23 mouse cellular contexts compared by ENCODE assay signal in the genomic region with DNA sequence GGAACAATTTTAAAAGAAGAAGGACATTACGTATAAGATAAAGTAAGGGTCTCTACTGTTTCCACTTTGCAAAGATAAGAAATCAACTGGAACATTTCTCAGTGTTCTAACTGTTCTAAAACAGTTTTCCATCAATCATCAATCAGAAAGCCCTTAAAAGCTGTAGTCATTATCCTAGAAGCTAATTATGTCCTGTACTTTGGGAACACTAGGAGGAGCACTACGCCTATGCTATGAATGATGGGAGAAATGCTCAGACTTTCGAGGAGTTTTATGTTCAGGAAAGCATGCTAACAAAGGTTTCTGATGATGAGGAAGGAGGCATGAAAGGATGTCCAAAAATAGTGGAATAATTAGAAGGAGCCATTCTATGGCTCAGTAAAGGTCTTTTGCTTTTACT.
DNase-seq lines count a peak whose midpoint lies in the region; ATAC-seq and TF ChIP-seq lines count a peak whose summit lies in the region.
"Had no signal": no experiment of that assay in that cellular context is flagged by ENCODE, and none has a peak within 500 bp of the region (broad histone marks: within the 10 kb centered on the region; RNA-seq: fewer than 3 reads in every experiment).

No protein-coding gene starts in this region.

- ATAC-seq in heart, postnatal 0 days (ENCODE audit: insufficient read depth, low read depth): no peak
- ATAC-seq in stomach, postnatal 0 days (ENCODE audit: low FRiP score, low TSS enrichment): no peak
- ATAC-seq in neural tube, embryonic 15.5 days (ENCODE audit: low FRiP score): no peak
- ATAC-seq: activated CD4-positive, CD25-positive, alpha-beta regulatory T cell, adult 4 months; forebrain, embryonic 14.5 days; hindbrain, postnatal 0 days; inflammation-experienced regulatory T-cells, adult 6 months had no signal

- DNase-seq in heart, postnatal 0 days (ENCODE audit: low spot score): no peak
- no peak for DNase-seq in heart, adult 9 months (ENCODE audit: low spot score in 2 of 2)
- no peak for DNase-seq in left cerebral cortex, adult 2 months (ENCODE audit: extremely low spot score in 1 of 2, low spot score in 2 of 2)
- DNase-seq in left cerebral cortex, adult 18-20 months (ENCODE audit: low spot score in 2 of 2): no peak
- DNase-seq in stomach, postnatal 0 days (ENCODE audit: low spot score): no peak
- DNase-seq: adrenal gland, adult 8-10 months; adrenal gland, postnatal 25 days; cerebellum, adult 18-20 months; cerebellum, adult 9-10 months; cerebellum, postnatal 14 days; gastrocnemius, postnatal 25 days; heart, adult 18-20 months; heart, postnatal 14 days; heart, postnatal 4 days had no signal

- WGBS in heart, postnatal 0 days: 62% methylated on average over 3 of the region's 3 CpGs
- 68% methylated on average over 3 of the region's 3 CpGs for WGBS in stomach, postnatal 0 days
- WGBS in neural tube, embryonic 15.5 days: 75% methylated on average over 3 of the region's 3 CpGs

- H3K4me2 ChIP-seq in heart, postnatal 0 days (ENCODE audit: low read depth, low read length): no peak overlapping the region
- H3K4me2 ChIP-seq in stomach, postnatal 0 days (replicated peaks; ENCODE audit: low read depth): no peak overlapping the region
- no peak overlapping the region for H3K4me2 ChIP-seq in neural tube, embryonic 15.5 days
- H3K4me2 ChIP-seq: heart, embryonic 12.5 days; heart, embryonic 15.5 days; hindbrain, embryonic 14.5 days had no signal

- intact Hi-C loops in left cerebral cortex, adult 2 months (cut with DNase I): no loop called here

- H3K4me1 ChIP-seq in heart, postnatal 0 days (ENCODE audit: control insufficient read depth, insufficient read depth): no peaks in the 10 kb centered on the region
- H3K4me1 ChIP-seq in stomach, postnatal 0 days (replicated peaks; ENCODE audit: control insufficient read depth, insufficient read depth): no peaks in the 10 kb centered on the region
- H3K4me1 ChIP-seq in neural tube, embryonic 15.5 days: no peaks in the 10 kb centered on the region
- H3K4me1 ChIP-seq: heart, embryonic 12.5 days; heart, embryonic 15.5 days had no signal

- H3K36me3 ChIP-seq in heart, postnatal 0 days (replicated peaks; ENCODE audit: control insufficient read depth, insufficient read depth, low read length): no peaks in the 10 kb centered on the region
- no peaks in the 10 kb centered on the region for H3K36me3 ChIP-seq in stomach, postnatal 0 days (ENCODE audit: control insufficient read depth, insufficient read depth, low read length)
- H3K36me3 ChIP-seq in neural tube, embryonic 15.5 days: no peaks in the 10 kb centered on the region
- H3K36me3 ChIP-seq: forebrain, embryonic 10.5 days; heart, embryonic 12.5 days; heart, embryonic 15.5 days had no signal

- H3K27me3 ChIP-seq in heart, postnatal 0 days (ENCODE audit: control insufficient read depth, insufficient read depth, low read length): no peaks in the 10 kb centered on the region
- no peaks in the 10 kb centered on the region for H3K27me3 ChIP-seq in stomach, postnatal 0 days (ENCODE audit: control insufficient read depth, insufficient read depth, low read length)
- H3K27me3 ChIP-seq in neural tube, embryonic 15.5 days (replicated peaks): no peaks in the 10 kb centered on the region
- H3K27me3 ChIP-seq: heart, embryonic 12.5 days; heart, embryonic 15.5 days had no signal

- peak; percentile 34 for TF ChIP-seq CTCF in heart, postnatal 0 days (IDR thresholded peaks at IDR 0.05; ENCODE audit: low read depth)
- TF ChIP-seq CTCF in left cerebral cortex, adult 2 months (IDR thresholded peaks at IDR 0.05): peak; percentile 24
- TF ChIP-seq CTCF in stomach, postnatal 0 days (IDR thresholded peaks at IDR 0.05; ENCODE audit: low read depth): 0 out of 2 replicates have a peak, but pooled peaks have one; percentile 4

- H3K27ac ChIP-seq in heart, postnatal 0 days (ENCODE audit: low read depth): no peak overlapping the region
- no peak overlapping the region for H3K27ac ChIP-seq in left cerebral cortex, adult 2 months
- H3K27ac ChIP-seq in stomach, postnatal 0 days (replicated peaks): no peak overlapping the region
- H3K27ac ChIP-seq in neural tube, embryonic 15.5 days (replicated peaks): no peak overlapping the region
- H3K27ac ChIP-seq: forebrain, embryonic 10.5 days; heart, embryonic 15.5 days; hindbrain, embryonic 14.5 days; hindbrain, postnatal 0 days had no signal

- H3K9me3 ChIP-seq in heart, postnatal 0 days (replicated peaks; ENCODE audit: control insufficient read depth, low read length): no peaks in the 10 kb centered on the region
- no peaks in the 10 kb centered on the region for H3K9me3 ChIP-seq in stomach, postnatal 0 days (ENCODE audit: control insufficient read depth, low read length)
- H3K9me3 ChIP-seq in neural tube, embryonic 15.5 days (replicated peaks): no peaks in the 10 kb centered on the region
- H3K9me3 ChIP-seq: forebrain, embryonic 10.5 days; heart, embryonic 12.5 days; heart, embryonic 15.5 days had no signal

- no peak overlapping the region for H3K9ac ChIP-seq in heart, postnatal 0 days (replicated peaks; ENCODE audit: low read depth, low read length)
- no peak overlapping the region for H3K9ac ChIP-seq in stomach, postnatal 0 days (ENCODE audit: low read length)
- H3K9ac ChIP-seq in neural tube, embryonic 15.5 days (replicated peaks): no peak overlapping the region
- H3K9ac ChIP-seq: heart, embryonic 12.5 days; heart, embryonic 15.5 days; hindbrain, embryonic 14.5 days had no signal

- no peak overlapping the region for H3K4me3 ChIP-seq in heart, postnatal 0 days (ENCODE audit: low read depth, low read length)
- no peak overlapping the region for H3K4me3 ChIP-seq in left cerebral cortex, adult 2 months
- no peak overlapping the region for H3K4me3 ChIP-seq in stomach, postnatal 0 days (ENCODE audit: low read depth, low read length)
- no peak overlapping the region for H3K4me3 ChIP-seq in neural tube, embryonic 15.5 days (replicated peaks)
- H3K4me3 ChIP-seq: forebrain, embryonic 10.5 days; heart, embryonic 12.5 days; heart, embryonic 15.5 days had no signal

- no peak for TF ChIP-seq EP300 in heart, postnatal 0 days (IDR thresholded peaks at IDR 0.05; ENCODE audit: low read depth)
- no peak for TF ChIP-seq EP300 in stomach, postnatal 0 days (optimal IDR thresholded peaks at IDR 0.05)
